Mouse (Mus musculus): ENCODE measurements around the gene Myt1l. TPM values are rescaled to one million over a fixed set of nuclear protein-coding genes. Genes with fewer than 3 reads are reported as not detected.

Myt1l gene
- polyA plus RNA-seq (2014; fragmentation: Nextera tagmentation; extraction: Ambion mirVana), result 0.43 TPM in 1 of 2 replicates, not detected in the other

- Histone ChIP-seq H3K27ac (replicated peaks in 1 of 2; ENCODE audit: control insufficient read depth in 1 of 2, insufficient read depth in 1 of 2, low read depth in 2 of 2, low read length in 2 of 2) (no peak within 1 kb of the TSS), H3K4me1 (ENCODE audit: control insufficient read depth in 2 of 2, insufficient read depth in 2 of 2, low read length in 2 of 2) (peaks cover 0 to 5% of the 10 kb centered on the region in 2 experiments; a peak in 1 of 4 replicates), H3K27me3 (ENCODE audit: control insufficient read depth, insufficient read depth, low read length) (peaks cover 30% of the 10 kb centered on the region), H3K9ac (ENCODE audit: low read length) (no peak within 1 kb of the TSS; the same call in 1 of the 2 replicates), H3K36me3 (ENCODE audit: control insufficient read depth, insufficient read depth, low read length) (no peaks in the 10 kb centered on the region), H3K9me3 (ENCODE audit: control insufficient read depth, low read length) (no peaks in the 10 kb centered on the region), H3K4me3 (ENCODE audit: control insufficient read depth in 1 of 2, insufficient read depth in 1 of 2, low read depth in 1 of 2, low read length in 2 of 2) (peak within 1 kb of the TSS; percentile 32 to 35), H3K4me2 (ENCODE audit: low read length) (peak within 1 kb of the TSS; percentile 66)
- WGBS, result 37% methylated on average over 13 of the region's 13 CpGs
- ATAC-seq (ENCODE audit: insufficient number of reproducible peaks, insufficient read depth, low FRiP score, low read depth), result no peak
Measured at GRCm38 (mm10) chr12:29528031-29528771, at the start of gene Myt1l. TSS of gene Myt1l (plus strand) at chr12:29528384.

GRCm38 (mm10) chr12:29486424-29487035 is 41.7 kb upstream of the Myt1l start:
- Histone ChIP-seq H3K4me2 (ENCODE audit: low read length) (no peak overlapping the region), H3K27me3 (ENCODE audit: control insufficient read depth, insufficient read depth, low read length) (no peaks in the 10 kb centered on the region), H3K9me3 (ENCODE audit: control insufficient read depth, low read length) (no peaks in the 10 kb centered on the region), H3K36me3 (ENCODE audit: control insufficient read depth, insufficient read depth, low read length) (no peaks in the 10 kb centered on the region), H3K27ac (replicated peaks in 1 of 2; ENCODE audit: control insufficient read depth in 1 of 2, insufficient read depth in 1 of 2, low read depth in 2 of 2, low read length in 2 of 2) (no peak overlapping the region), H3K9ac (ENCODE audit: low read length) (no peak overlapping the region), H3K4me3 (ENCODE audit: control insufficient read depth in 1 of 2, insufficient read depth in 1 of 2, low read depth in 1 of 2, low read length in 2 of 2) (no peak overlapping the region), H3K4me1 (ENCODE audit: control insufficient read depth in 2 of 2, insufficient read depth in 2 of 2, low read length in 2 of 2) (no peaks in the 10 kb centered on the region)
- ATAC-seq (ENCODE audit: insufficient number of reproducible peaks, insufficient read depth, low FRiP score, low read depth), result no peak
- 63% methylated on average over 10 of the region's 10 CpGs for WGBS

GRCm38 (mm10) chr12:29526236-29526644 is 1.9 kb upstream of the Myt1l start:
- ATAC-seq (ENCODE audit: insufficient number of reproducible peaks, insufficient read depth, low FRiP score, low read depth), result no peak
- H3K36me3 ChIP-seq (ENCODE audit: control insufficient read depth, insufficient read depth, low read length), result no peaks in the 10 kb centered on the region
- H3K27ac ChIP-seq (replicated peaks in 1 of 2; ENCODE audit: control insufficient read depth in 1 of 2, insufficient read depth in 1 of 2, low read depth in 2 of 2, low read length in 2 of 2), result no peak overlapping the region

DNA sequence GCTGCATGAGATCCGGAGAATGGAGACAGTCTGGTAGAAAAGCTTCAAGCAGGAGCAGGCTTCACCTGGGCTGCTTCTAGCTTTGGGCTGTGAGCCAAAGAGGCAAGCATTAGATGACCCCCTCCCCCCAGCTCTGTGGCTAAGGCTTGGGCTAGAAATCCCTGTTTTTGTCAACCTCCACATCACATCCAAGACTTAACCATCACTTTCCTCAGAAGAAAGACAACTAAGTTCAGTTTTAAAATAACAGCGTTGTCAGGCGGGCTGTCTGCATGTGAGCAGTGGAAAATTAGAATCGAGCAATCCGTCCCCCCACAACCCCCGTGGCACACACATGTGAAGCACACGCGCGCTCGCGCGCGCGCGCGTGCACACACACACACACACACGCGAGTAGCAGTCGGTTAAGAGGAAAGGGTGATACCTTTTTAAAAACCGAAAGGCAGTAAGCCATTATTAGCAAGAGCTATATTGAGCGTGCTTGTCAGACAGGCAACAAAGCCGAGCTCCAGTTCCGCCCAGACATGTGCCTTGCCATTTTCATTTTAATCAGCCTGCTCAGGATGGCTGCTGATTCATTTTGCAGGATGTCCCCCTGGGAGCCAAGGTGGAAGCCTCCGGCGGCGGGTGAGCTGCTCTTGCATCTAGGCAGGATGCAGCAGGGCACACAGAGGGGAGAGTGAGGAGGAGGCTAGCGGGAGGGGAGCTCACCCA is 979 bp upstream of the Myt1l start:
- WGBS, result 1% methylated on average over 27 of the region's 27 CpGs
- Histone ChIP-seq H3K4me3 (ENCODE audit: control insufficient read depth in 1 of 2, insufficient read depth in 1 of 2, low read depth in 1 of 2, low read length in 2 of 2) (peak overlapping the region; percentile 32 to 35), H3K36me3 (ENCODE audit: control insufficient read depth, insufficient read depth, low read length) (no peaks in the 10 kb centered on the region), H3K27ac (replicated peaks in 1 of 2; ENCODE audit: control insufficient read depth in 1 of 2, insufficient read depth in 1 of 2, low read depth in 2 of 2, low read length in 2 of 2) (no peak overlapping the region), H3K27me3 (ENCODE audit: control insufficient read depth, insufficient read depth, low read length) (peaks cover 22% of the 10 kb centered on the region), H3K4me2 (ENCODE audit: low read length) (peak overlapping the region; percentile 66), H3K9me3 (ENCODE audit: control insufficient read depth, low read length) (no peaks in the 10 kb centered on the region), H3K4me1 (ENCODE audit: control insufficient read depth in 2 of 2, insufficient read depth in 2 of 2, low read length in 2 of 2) (peaks cover 0 to 5% of the 10 kb centered on the region in 2 experiments; a peak in 1 of 4 replicates), H3K9ac (ENCODE audit: low read length) (no peak overlapping the region; the same call in 1 of the 2 replicates)
- no peak for ATAC-seq (ENCODE audit: insufficient number of reproducible peaks, insufficient read depth, low FRiP score, low read depth)

More at GRCm38 (mm10) chr12:29526236-29526644, 1.9 kb upstream of the Myt1l start:
- H3K27me3 ChIP-seq (ENCODE audit: control insufficient read depth, insufficient read depth, low read length), result peaks cover 22% of the 10 kb centered on the region
- no peaks in the 10 kb centered on the region for H3K9me3 ChIP-seq (ENCODE audit: control insufficient read depth, low read length)
- no peak overlapping the region for H3K4me3 ChIP-seq (ENCODE audit: control insufficient read depth in 1 of 2, insufficient read depth in 1 of 2, low read depth in 1 of 2, low read length in 2 of 2)
- H3K4me1 ChIP-seq (ENCODE audit: control insufficient read depth in 2 of 2, insufficient read depth in 2 of 2, low read length in 2 of 2), result peaks cover 0 to 5% of the 10 kb centered on the region in 2 experiments; a peak in 1 of 4 replicates
- H3K4me2 ChIP-seq (ENCODE audit: low read length), result no peak overlapping the region
- no peak overlapping the region for H3K9ac ChIP-seq (ENCODE audit: low read length)
- 18% methylated on average over 6 of the region's 6 CpGs for WGBS

DNA sequence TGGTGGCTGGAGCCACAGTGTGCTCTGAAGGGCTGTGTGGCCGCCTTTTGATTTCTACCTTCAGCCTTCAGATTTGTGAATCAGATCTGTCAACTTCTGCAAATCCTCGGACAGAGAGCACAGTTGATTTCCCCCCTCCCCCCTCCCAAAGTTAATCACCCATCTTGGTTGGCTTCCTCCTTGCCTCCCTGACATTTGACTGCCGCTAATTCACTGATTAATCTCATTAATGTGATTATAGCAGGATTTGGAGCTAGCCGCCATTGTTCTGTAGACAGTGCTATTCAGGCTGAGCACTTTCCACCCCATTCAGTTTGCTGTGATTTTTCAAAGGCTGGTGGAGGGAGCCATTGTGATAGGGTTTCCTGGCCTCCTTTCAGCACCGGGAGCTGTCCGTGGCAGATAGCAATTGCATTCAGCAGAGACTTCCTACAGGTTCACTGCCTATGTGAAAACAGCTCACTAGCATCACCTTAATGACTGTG is 2.1 kb downstream of the Myt1l start:
- peaks cover 0 to 5% of the 10 kb centered on the region in 2 experiments; a peak in 1 of 4 replicates for H3K4me1 ChIP-seq (ENCODE audit: control insufficient read depth in 2 of 2, insufficient read depth in 2 of 2, low read length in 2 of 2)
- ATAC-seq (ENCODE audit: insufficient number of reproducible peaks, insufficient read depth, low FRiP score, low read depth), result no peak
- H3K27ac ChIP-seq (replicated peaks in 1 of 2; ENCODE audit: control insufficient read depth in 1 of 2, insufficient read depth in 1 of 2, low read depth in 2 of 2, low read length in 2 of 2), result no peak overlapping the region
- 10% methylated on average over 6 of the region's 6 CpGs for WGBS
- H3K9me3 ChIP-seq (ENCODE audit: control insufficient read depth, low read length), result no peaks in the 10 kb centered on the region
- no peak overlapping the region for H3K4me3 ChIP-seq (ENCODE audit: control insufficient read depth in 1 of 2, insufficient read depth in 1 of 2, low read depth in 1 of 2, low read length in 2 of 2)
- no peaks in the 10 kb centered on the region for H3K36me3 ChIP-seq (ENCODE audit: control insufficient read depth, insufficient read depth, low read length)
- no peak overlapping the region for H3K4me2 ChIP-seq (ENCODE audit: low read length)
- H3K27me3 ChIP-seq (ENCODE audit: control insufficient read depth, insufficient read depth, low read length), result peaks cover 51% of the 10 kb centered on the region
- H3K9ac ChIP-seq (ENCODE audit: low read length), result no peak overlapping the region

DNA sequence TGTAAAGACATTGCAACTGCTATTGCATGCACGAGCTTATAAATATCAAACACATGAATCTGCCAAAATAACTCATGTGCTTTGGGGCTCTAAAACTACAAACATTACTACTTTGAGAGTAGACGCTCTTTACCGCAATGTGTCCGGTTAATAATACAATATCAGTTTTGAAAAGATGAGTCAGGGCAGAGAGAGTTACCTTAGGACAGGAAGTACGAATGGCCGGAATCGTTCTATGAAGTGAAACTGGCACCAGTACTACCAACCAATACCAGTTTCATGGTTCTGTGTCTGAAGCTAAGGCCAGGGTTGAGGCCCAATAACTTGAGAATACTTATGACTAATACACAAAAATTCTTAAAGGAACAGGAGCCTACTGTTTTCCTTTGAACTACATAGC is 2.6 kb downstream of the Myt1l start:
- H3K27ac ChIP-seq (replicated peaks in 1 of 2; ENCODE audit: control insufficient read depth in 1 of 2, insufficient read depth in 1 of 2, low read depth in 2 of 2, low read length in 2 of 2), result no peak overlapping the region
- WGBS, result 78% methylated on average over 7 of the region's 7 CpGs
- H3K4me2 ChIP-seq (ENCODE audit: low read length), result no peak overlapping the region
- peaks cover 0 to 5% of the 10 kb centered on the region in 2 experiments; a peak in 1 of 4 replicates for H3K4me1 ChIP-seq (ENCODE audit: control insufficient read depth in 2 of 2, insufficient read depth in 2 of 2, low read length in 2 of 2)
- no peak overlapping the region for H3K9ac ChIP-seq (ENCODE audit: low read length)
- no peaks in the 10 kb centered on the region for H3K9me3 ChIP-seq (ENCODE audit: control insufficient read depth, low read length)
- ATAC-seq (ENCODE audit: insufficient number of reproducible peaks, insufficient read depth, low FRiP score, low read depth), result no peak
- H3K4me3 ChIP-seq (ENCODE audit: control insufficient read depth in 1 of 2, insufficient read depth in 1 of 2, low read depth in 1 of 2, low read length in 2 of 2), result no peak overlapping the region
- no peaks in the 10 kb centered on the region for H3K36me3 ChIP-seq (ENCODE audit: control insufficient read depth, insufficient read depth, low read length)
- peaks cover 56% of the 10 kb centered on the region for H3K27me3 ChIP-seq (ENCODE audit: control insufficient read depth, insufficient read depth, low read length)

GRCm38 (mm10) chr12:29533071-29533876 is 5.1 kb downstream of the Myt1l start:
- ATAC-seq (ENCODE audit: insufficient number of reproducible peaks, insufficient read depth, low FRiP score, low read depth), result no peak
- Histone ChIP-seq H3K27me3 (ENCODE audit: control insufficient read depth, insufficient read depth, low read length) (peaks cover 62% of the 10 kb centered on the region), H3K4me2 (ENCODE audit: low read length) (no peak overlapping the region), H3K36me3 (ENCODE audit: control insufficient read depth, insufficient read depth, low read length) (no peaks in the 10 kb centered on the region), H3K9ac (ENCODE audit: low read length) (no peak overlapping the region), H3K27ac (replicated peaks in 1 of 2; ENCODE audit: control insufficient read depth in 1 of 2, insufficient read depth in 1 of 2, low read depth in 2 of 2, low read length in 2 of 2) (no peak overlapping the region), H3K4me3 (ENCODE audit: control insufficient read depth in 1 of 2, insufficient read depth in 1 of 2, low read depth in 1 of 2, low read length in 2 of 2) (no peak overlapping the region), H3K9me3 (ENCODE audit: control insufficient read depth, low read length) (no peaks in the 10 kb centered on the region), H3K4me1 (ENCODE audit: control insufficient read depth in 2 of 2, insufficient read depth in 2 of 2, low read length in 2 of 2) (no peaks in the 10 kb centered on the region)
- 37% methylated on average over 14 of the region's 14 CpGs for WGBS

All from heart, embryonic 14.5 days (tissue).